Comparison of ENCODE assay signal across 20 mouse cellular contexts in genomic region chr1:118994482-118995105, GRCm38 (mm10). TPM values are rescaled to one million over a fixed set of nuclear protein-coding genes. Genes with fewer than 3 reads are reported as not detected.
DNase-seq lines count a peak whose midpoint lies in the region; ATAC-seq and TF ChIP-seq lines count a peak whose summit lies in the region.
"Had no signal": no experiment of that assay in that cellular context is flagged by ENCODE, and none has a peak within 500 bp of the region (broad histone marks: within the 10 kb centered on the region; RNA-seq: fewer than 3 reads in every experiment).

No protein-coding gene starts in this region.

- no peak overlapping the region for H3K4me3 ChIP-seq in hindbrain, postnatal 0 days (ENCODE audit: low read length)
- no peak overlapping the region for H3K4me3 ChIP-seq in hindbrain, embryonic 10.5 days
- no peak overlapping the region for H3K4me3 ChIP-seq in kidney, embryonic 16.5 days (ENCODE audit: low read length)
- H3K4me3 ChIP-seq in kidney, adult 2 months (ENCODE audit: insufficient read depth, low read depth, low read length): no peak overlapping the region
- H3K4me3 ChIP-seq in megakaryocyte, embryonic 14.5 days (replicated peaks): peak overlapping the region; percentile 51
- H3K4me3 ChIP-seq: embryonic facial prominence, embryonic 15.5 days; erythroblast, embryonic 14.5 days; forebrain, embryonic 10.5 days; gastrocnemius, adult 2 months; heart, embryonic 12.5 days had no signal

- TF ChIP-seq CTCF in hindbrain, postnatal 0 days (IDR thresholded peaks at IDR 0.05; ENCODE audit: low read depth): no peak
- no peak for TF ChIP-seq CTCF in kidney, adult 2 months (conservative IDR thresholded peaks at IDR 0.05; ENCODE audit: insufficient read depth, insufficient read length, low read depth, low read length)

- H3K9ac ChIP-seq in hindbrain, postnatal 0 days (replicated peaks; ENCODE audit: low read length): no peak overlapping the region
- no peak overlapping the region for H3K9ac ChIP-seq in kidney, embryonic 16.5 days (replicated peaks; ENCODE audit: low read length)
- H3K9ac ChIP-seq: embryonic facial prominence, embryonic 15.5 days; heart, embryonic 12.5 days had no signal

- peak; percentile 61; the same call in 1 of the 2 replicates for ATAC-seq in hindbrain, postnatal 0 days
- peak; percentile 60; the same call in 1 of the 2 replicates for ATAC-seq in kidney, embryonic 16.5 days (ENCODE audit: low FRiP score, low TSS enrichment)
- ATAC-seq in megakaryocyte, adult 5-6 weeks (ENCODE audit: poor library complexity, severe bottlenecking): no peak
- ATAC-seq: forebrain, embryonic 14.5 days had no signal

- no peaks in the 10 kb centered on the region for H3K9me3 ChIP-seq in hindbrain, postnatal 0 days (ENCODE audit: low read length)
- no peaks in the 10 kb centered on the region for H3K9me3 ChIP-seq in hindbrain, embryonic 10.5 days
- H3K9me3 ChIP-seq in kidney, embryonic 16.5 days (ENCODE audit: low read length): no peaks in the 10 kb centered on the region; the same call in 1 of the 2 replicates
- H3K9me3 ChIP-seq in megakaryocyte, embryonic 14.5 days: peaks cover 16% of the 10 kb centered on the region
- H3K9me3 ChIP-seq: embryonic facial prominence, embryonic 15.5 days; forebrain, embryonic 10.5 days; heart, embryonic 12.5 days had no signal

- no peak for TF ChIP-seq POLR2A in kidney, adult 2 months (IDR thresholded peaks at IDR 0.05; ENCODE audit: low read depth, low read length)

- WGBS in hindbrain, postnatal 0 days: 79% methylated on average over 8 of the region's 8 CpGs
- 95% methylated on average over 8 of the region's 8 CpGs for WGBS in hindbrain, embryonic 10.5 days
- WGBS in kidney, embryonic 16.5 days: 55% methylated on average over 8 of the region's 8 CpGs
- 62% methylated on average over 8 of the region's 8 CpGs for whole genome bisulfite sequencing in kidney, adult 2 months

- H3K36me3 ChIP-seq in hindbrain, postnatal 0 days (ENCODE audit: insufficient read depth, low read length): no peaks in the 10 kb centered on the region
- H3K36me3 ChIP-seq in hindbrain, embryonic 10.5 days: peaks cover 59% of the 10 kb centered on the region
- H3K36me3 ChIP-seq in kidney, embryonic 16.5 days (ENCODE audit: insufficient read depth, low read length): no peaks in the 10 kb centered on the region
- no peaks in the 10 kb centered on the region for H3K36me3 ChIP-seq in kidney, adult 2 months (ENCODE audit: control insufficient read depth, insufficient read depth, low read length)
- no peaks in the 10 kb centered on the region for H3K36me3 ChIP-seq in megakaryocyte, embryonic 14.5 days (replicated peaks; ENCODE audit: low read length)
- H3K36me3 ChIP-seq: heart, embryonic 12.5 days had no signal

- H3K27me3 ChIP-seq in hindbrain, postnatal 0 days (ENCODE audit: insufficient read depth, low read length): no peaks in the 10 kb centered on the region
- H3K27me3 ChIP-seq in hindbrain, embryonic 10.5 days (ENCODE audit: insufficient read depth, poor library complexity, severe bottlenecking): no peaks in the 10 kb centered on the region
- peaks cover 51% of the 10 kb centered on the region for H3K27me3 ChIP-seq in kidney, embryonic 16.5 days (ENCODE audit: insufficient read depth, low read length)
- H3K27me3 ChIP-seq in kidney, adult 2 months (replicated peaks; ENCODE audit: control insufficient read depth, insufficient read depth, low read length): no peaks in the 10 kb centered on the region
- no peaks in the 10 kb centered on the region for H3K27me3 ChIP-seq in megakaryocyte, embryonic 14.5 days (replicated peaks)
- H3K27me3 ChIP-seq: embryonic facial prominence, embryonic 15.5 days; heart, embryonic 12.5 days had no signal

- DNase-seq in hindbrain, postnatal 0 days (ENCODE audit: low spot score): peak; percentile 25
- no peak for DNase-seq in hindbrain, embryonic 10.5 days (ENCODE audit: low spot score)
- no peak for DNase-seq in kidney, adult 2 months
- no peak for DNase-seq in testis, postnatal 14 days (ENCODE audit: low spot score)
- DNase-seq: adrenal gland, adult 2 months; adrenal gland, postnatal 25 days; cerebellum, adult 2 months; embryo, embryonic 11 days; gastrocnemius, adult 2 months; gastrocnemius, postnatal 25 days had no signal

- no peaks in the 10 kb centered on the region for H3K4me1 ChIP-seq in hindbrain, postnatal 0 days (ENCODE audit: insufficient read depth, low read length)
- no peaks in the 10 kb centered on the region for H3K4me1 ChIP-seq in hindbrain, embryonic 10.5 days (replicated peaks)
- no peaks in the 10 kb centered on the region for H3K4me1 ChIP-seq in kidney, embryonic 16.5 days (ENCODE audit: insufficient read depth, low read length)
- H3K4me1 ChIP-seq in kidney, adult 2 months (ENCODE audit: control insufficient read depth, insufficient read depth, low read length): no peaks in the 10 kb centered on the region
- H3K4me1 ChIP-seq in megakaryocyte, embryonic 14.5 days: no peaks in the 10 kb centered on the region
- H3K4me1 ChIP-seq: forebrain, embryonic 10.5 days; heart, embryonic 12.5 days had no signal

- H3K4me2 ChIP-seq in hindbrain, postnatal 0 days (ENCODE audit: low read depth, low read length): no peak overlapping the region
- no peak overlapping the region for H3K4me2 ChIP-seq in kidney, embryonic 16.5 days (replicated peaks; ENCODE audit: low read depth, low read length)
- H3K4me2 ChIP-seq: embryonic facial prominence, embryonic 15.5 days; heart, embryonic 12.5 days had no signal

- no peak overlapping the region for H3K27ac ChIP-seq in hindbrain, postnatal 0 days
- H3K27ac ChIP-seq in hindbrain, embryonic 10.5 days: no peak overlapping the region
- no peak overlapping the region for H3K27ac ChIP-seq in kidney, embryonic 16.5 days (ENCODE audit: low read length)
- H3K27ac ChIP-seq in kidney, adult 2 months (ENCODE audit: insufficient read depth, low read depth, low read length): no peak overlapping the region
- H3K27ac ChIP-seq: embryonic facial prominence, embryonic 15.5 days; forebrain, embryonic 10.5 days; gastrocnemius, adult 2 months had no signal

RNA-seq across cellular contexts. Expression of gene Gli2, which starts 58.8 kb away (rescaled TPM):
- 12.0 and 13.9 TPM in 2 replicates for total RNA-seq in hindbrain, postnatal 0 days (2014; rRNA removed)
- polyA plus RNA-seq in hindbrain, postnatal 0 days (2015; fragmentation: Nextera tagmentation; extraction: Ambion mirVana): 2.0 and 3.0 TPM in 2 replicates
- polyA plus RNA-seq in hindbrain, embryonic 10.5 days (2016; fragmentation: Nextera tagmentation; extraction: Ambion mirVana): 9.0 and 10.1 TPM in 2 replicates
- polyA plus RNA-seq in kidney, embryonic 16.5 days (2015; fragmentation: Nextera tagmentation; extraction: Ambion mirVana): 6.5 and 7.3 TPM in 2 replicates
- 0.44 and 0.52 TPM in 2 replicates for polyA plus RNA-seq in kidney, adult 2 months (2012; rRNA removed)
- polyA plus RNA-seq in megakaryocyte, embryonic 14.5 days (2012; ENCODE audit: insufficient read depth, low replicate concordance): not detected in 2 replicates
- not detected in 2 replicates for total RNA-seq in megakaryocyte, adult 5-6 weeks (2015)
- total RNA-seq in megakaryocyte, adult 5-6 weeks (2017): not detected in 2 replicates
- total RNA-seq: common myeloid progenitor, adult 5-6 weeks; granulocyte monocyte progenitor cell, adult 5-6 weeks had no signal
- polyA plus RNA-seq: erythroblast, embryonic 14.5 days had no signal
